8 mouse cellular contexts compared by ENCODE assay signal in the genomic region with DNA sequence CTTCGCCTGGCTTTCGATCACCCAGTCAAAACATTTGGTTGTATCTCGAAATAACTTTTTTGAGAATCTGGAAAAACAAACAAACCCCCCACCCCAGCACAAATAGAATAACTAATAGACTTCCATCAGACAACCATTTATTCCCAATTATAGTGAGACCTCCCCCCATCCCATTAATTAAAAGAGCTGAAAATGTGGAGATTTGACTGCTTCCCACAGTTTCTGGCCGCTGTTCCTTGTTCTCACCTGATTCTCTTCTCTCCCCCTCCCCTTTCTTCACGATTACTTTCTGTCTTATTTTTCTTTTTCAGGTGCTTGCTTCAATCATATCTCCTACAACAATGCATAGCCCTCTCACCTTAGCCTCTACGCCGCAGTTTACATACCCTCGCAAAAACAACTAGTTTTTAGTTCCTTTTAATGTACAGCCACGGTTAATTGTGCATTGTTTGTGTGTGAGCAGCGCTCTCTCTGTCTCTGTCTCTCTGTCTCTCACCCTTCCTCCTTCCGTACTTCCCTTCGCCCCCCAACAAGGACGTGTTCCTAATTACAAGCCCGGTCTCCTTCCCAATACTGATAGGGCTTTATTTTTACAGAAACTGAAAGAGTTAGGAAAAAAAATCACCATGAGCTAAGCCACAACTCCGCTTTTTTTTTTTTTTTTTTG.
A peak's percentile ranks its signal among the peaks of the same experiment; 100 is the strongest.
DNase-seq lines count a peak whose midpoint lies in the region; ATAC-seq and TF ChIP-seq lines count a peak whose summit lies in the region.

No protein-coding gene starts in this region.

- no peaks in the 10 kb centered on the region for H3K27me3 ChIP-seq in G1E (ENCODE audit: insufficient read depth, low read length)
- peaks cover 28% of the 10 kb centered on the region for H3K27me3 ChIP-seq in heart, embryonic 16.5 days (ENCODE audit: control insufficient read depth, insufficient read depth, low read length)
- peaks cover 71% of the 10 kb centered on the region for H3K27me3 ChIP-seq in liver, embryonic 11.5 days (replicated peaks; ENCODE audit: control insufficient read depth, insufficient read depth, low read length)
- H3K27me3 ChIP-seq in stomach, embryonic 14.5 days (ENCODE audit: control insufficient read depth, insufficient read depth, low read length) = peaks cover 37% of the 10 kb centered on the region

- TF ChIP-seq CTCF in G1E (IDR thresholded peaks at IDR 0.05; ENCODE audit: low read depth, low read length) = no peak

- H3K4me2 ChIP-seq in heart, embryonic 16.5 days (ENCODE audit: low read depth, low read length) = peak overlapping the region; percentile 92
- peak overlapping the region; percentile 80 for H3K4me2 ChIP-seq in liver, embryonic 11.5 days
- H3K4me2 ChIP-seq in stomach, embryonic 14.5 days (replicated peaks; ENCODE audit: low read depth, low read length) = peak overlapping the region; percentile 36

- H3K4me1 ChIP-seq in G1E (ENCODE audit: insufficient read depth, low read depth, low read length) = peaks cover 85% of the 10 kb centered on the region
- H3K4me1 ChIP-seq in heart, embryonic 16.5 days (ENCODE audit: control insufficient read depth, insufficient read depth, low read length) = peaks cover 39% of the 10 kb centered on the region
- H3K4me1 ChIP-seq in liver, embryonic 11.5 days (replicated peaks; ENCODE audit: control insufficient read depth, insufficient read depth, low read length) = peaks cover 17% of the 10 kb centered on the region
- peaks cover 6% of the 10 kb centered on the region for H3K4me1 ChIP-seq in stomach, embryonic 14.5 days (ENCODE audit: control insufficient read depth, insufficient read depth, low read length)

- intact Hi-C loops in left cerebral cortex, postnatal 14 days (cut with DNase I) = no loop called here

- WGBS in heart, embryonic 16.5 days = 3% methylated on average over 15 of the region's 15 CpGs
- under 1% methylated on average over 15 of the region's 15 CpGs for WGBS in liver, embryonic 11.5 days
- 2% methylated on average over 15 of the region's 15 CpGs for WGBS in stomach, embryonic 14.5 days

- H3K9me3 ChIP-seq in G1E (replicated peaks) = peaks cover 6% of the 10 kb centered on the region; the same call in 1 of the 2 replicates
- H3K9me3 ChIP-seq in heart, embryonic 16.5 days (replicated peaks; ENCODE audit: control insufficient read depth, low read length) = no peaks in the 10 kb centered on the region
- no peaks in the 10 kb centered on the region for H3K9me3 ChIP-seq in liver, embryonic 11.5 days (ENCODE audit: control insufficient read depth, low read length)
- no peaks in the 10 kb centered on the region for H3K9me3 ChIP-seq in stomach, embryonic 14.5 days (ENCODE audit: control insufficient read depth, low read depth, low read length)

- H3K36me3 ChIP-seq in G1E (replicated peaks) = no peaks in the 10 kb centered on the region
- H3K36me3 ChIP-seq in heart, embryonic 16.5 days (ENCODE audit: control insufficient read depth, insufficient read depth) = no peaks in the 10 kb centered on the region
- H3K36me3 ChIP-seq in liver, embryonic 11.5 days (ENCODE audit: control insufficient read depth, insufficient read depth, low read length) = no peaks in the 10 kb centered on the region
- no peaks in the 10 kb centered on the region for H3K36me3 ChIP-seq in stomach, embryonic 14.5 days (ENCODE audit: control insufficient read depth, insufficient read depth, low read length)

- H3K9ac ChIP-seq in heart, embryonic 16.5 days (ENCODE audit: low read length) = no peak overlapping the region
- H3K9ac ChIP-seq in liver, embryonic 11.5 days (ENCODE audit: low read depth, low read length) = no peak overlapping the region
- H3K9ac ChIP-seq in stomach, embryonic 14.5 days (replicated peaks; ENCODE audit: low read depth, low read length) = no peak overlapping the region

- DNase-seq in B cell, adult 2 months = peak; percentile 30 to 42
- DNase-seq in G1E (ENCODE audit: low spot score) = no peak
- no peak for DNase-seq in liver, embryonic 11.5 days (ENCODE audit: low spot score)
- DNase-seq in cerebellum, postnatal 4 days (ENCODE audit: low spot score in 2 of 2) = no peak
- no peak for DNase-seq in cerebellum, adult 11 months
- DNase-seq in left cerebral cortex, postnatal 14 days (ENCODE audit: low spot score in 2 of 2) = no peak

- no peak overlapping the region for H3K27ac ChIP-seq in heart, embryonic 16.5 days (ENCODE audit: low read length)
- H3K27ac ChIP-seq in liver, embryonic 11.5 days (ENCODE audit: low read depth, low read length) = no peak overlapping the region
- no peak overlapping the region for H3K27ac ChIP-seq in stomach, embryonic 14.5 days (ENCODE audit: low read length)

- ATAC-seq in G1E (ENCODE audit: extremely low read depth, insufficient number of reproducible peaks, low FRiP score, poor library complexity, severe bottlenecking) = no peak
- ATAC-seq in heart, embryonic 16.5 days (replicated peaks; ENCODE audit: extremely low read depth, insufficient read depth, low FRiP score) = no peak
- ATAC-seq in liver, embryonic 11.5 days (replicated peaks; ENCODE audit: low FRiP score) = no peak
- no peak for ATAC-seq in stomach, embryonic 14.5 days (ENCODE audit: insufficient number of reproducible peaks, insufficient read depth, low FRiP score, low read depth)

- peak overlapping the region; percentile 73 for H3K4me3 ChIP-seq in G1E (ENCODE audit: low read depth, low read length)
- peak overlapping the region; percentile 65 for H3K4me3 ChIP-seq in heart, embryonic 16.5 days (ENCODE audit: low read length)
- H3K4me3 ChIP-seq in liver, embryonic 11.5 days (ENCODE audit: low read depth, low read length) = peak overlapping the region; percentile 43; the same call in 1 of the 2 replicates
- H3K4me3 ChIP-seq in stomach, embryonic 14.5 days (ENCODE audit: low read depth, low read length) = peak overlapping the region; percentile 19

Comparison
In these comparisons a context has a peak if more than half of its experiments do, and no peak if none do; other contexts are left out.
1. DNase-seq: peak in B cell, adult 2 months (2 of 2); none in G1E (single experiment), liver, embryonic 11.5 days (single experiment), cerebellum, postnatal 4 days (0 of 2), cerebellum, adult 11 months (single experiment) and left cerebral cortex, postnatal 14 days (0 of 2).
2. H3K4me3 ChIP-seq: peak in every context shown above with its lines; median percentile 73 in G1E; 65 in heart, embryonic 16.5 days; 43 in liver, embryonic 11.5 days; 19 in stomach, embryonic 14.5 days.
3. H3K4me2 ChIP-seq: peak in every context shown above with its lines; median percentile 92 in heart, embryonic 16.5 days; 80 in liver, embryonic 11.5 days; 36 in stomach, embryonic 14.5 days.